Mouse (Mus musculus) ES-E14 (cell line): ENCODE data around the gene Gtf3c6. TPM values are rescaled to one million over a fixed set of nuclear protein-coding genes. Genes with fewer than 3 reads are reported as not detected.

Experiments
- DNase-seq: peaks from one replicate; pipeline ENCODE4 v3.0.0-alpha.2; 2013; ENCODE audit warnings: low read depth, low spot score
- H3K27ac ChIP-seq: 2 replicates; pipeline ENCODE4 v1.5.1; 2012; ENCODE audit warnings: low read depth, mild to moderate bottlenecking, low read length, moderate library complexity, mixed read lengths; ENCODE audit not compliant: poor library complexity, insufficient read depth, severe bottlenecking
- H3K36me3 ChIP-seq: 2 replicates; pipeline ENCODE4 v1.6.1; 2012; ENCODE audit warnings: mild to moderate bottlenecking, low read length, moderate library complexity, mixed read lengths; ENCODE audit not compliant: control insufficient read depth, poor library complexity, insufficient read depth, severe bottlenecking
- H3K4me1 ChIP-seq, 2 experiments: fragments of 150-350 bp in 1 of 2; sonication (generic) in 1 of 2; 2 replicates each; pipeline ENCODE4 v1.6.1; 2012; ENCODE audit warnings: low read length in 2 of 2, mild to moderate bottlenecking in 1 of 2, mixed read lengths in 1 of 2; ENCODE audit not compliant: control insufficient read depth in 2 of 2, insufficient read depth in 2 of 2, poor library complexity in 1 of 2
- H3K4me3 ChIP-seq, 2 experiments: fragments of 150-350 bp in 1 of 2; sonication (generic) in 1 of 2; 2 replicates each; pipeline ENCODE4 v1.5.1; 2012; ENCODE audit warnings: low read length in 2 of 2, low read depth in 1 of 2, mild to moderate bottlenecking in 1 of 2, mixed read lengths in 1 of 2; ENCODE audit not compliant: insufficient read depth in 1 of 2, poor library complexity in 1 of 2, severe bottlenecking in 1 of 2
- H3K9ac ChIP-seq: 2 replicates; pipeline ENCODE4 v1.6.1; 2012; ENCODE audit warnings: low read depth, mild to moderate bottlenecking, low read length, mixed read lengths; ENCODE audit not compliant: poor library complexity, insufficient read depth, severe bottlenecking
- H3K9me3 ChIP-seq: fragments of 150-350 bp; sonication (generic); 2 replicates; pipeline ENCODE4 v1.6.1; 2012; ENCODE audit warnings: low read depth, mild to moderate bottlenecking, low read length; ENCODE audit not compliant: control insufficient read depth, insufficient read depth
- CHD2 ChIP-seq: IDR thresholded peaks from 2 replicates; pipeline ENCODE4 v1.6.1; 2014; ENCODE audit warnings: mild to moderate bottlenecking, low read depth, low read length, inconsistent platforms
- HCFC1 ChIP-seq: IDR thresholded peaks from 2 replicates; pipeline ENCODE4 v1.6.1; 2012; ENCODE audit warnings: low read length, inconsistent platforms, borderline replicate concordance; ENCODE audit not compliant: insufficient read depth
- MAFK ChIP-seq: IDR thresholded peaks from 2 replicates; pipeline ENCODE4 v1.6.1; 2014; ENCODE audit warnings: mild to moderate bottlenecking, low read depth, low read length, inconsistent platforms; ENCODE audit not compliant: insufficient read depth
- ZC3H11A ChIP-seq: IDR thresholded peaks from 2 replicates; pipeline ENCODE4 v1.6.1; 2012; ENCODE audit warnings: low read depth, mild to moderate bottlenecking, inconsistent platforms, low read length, borderline replicate concordance
- ZNF384 ChIP-seq: IDR thresholded peaks from 2 replicates; pipeline ENCODE4 v1.6.1; 2012; ENCODE audit warnings: low read depth, low read length, inconsistent platforms
- in situ Hi-C, 2 experiments: fragments of 600-800 bp; cut with MboI; formaldehyde crosslinking; loops; one replicate each; pipeline ENCODE4 v1.15.1; 2025; ENCODE audit warnings: low sequenced_read_pairs in 2 of 2, inconsistent platforms in 1 of 2; ENCODE audit not compliant: unreplicated experiment in 2 of 2
- total RNA-seq: library from RNA; depleted of rRNA; stranded (reverse); fragments of 300-350 nt; gene quantifications from 2 replicates; pipeline ENCODE4 v1.2.3, GENCODE M21; 2012

Gene Gtf3c6
- total RNA-seq, 1 experiment: 55.5 TPM

DNA sequence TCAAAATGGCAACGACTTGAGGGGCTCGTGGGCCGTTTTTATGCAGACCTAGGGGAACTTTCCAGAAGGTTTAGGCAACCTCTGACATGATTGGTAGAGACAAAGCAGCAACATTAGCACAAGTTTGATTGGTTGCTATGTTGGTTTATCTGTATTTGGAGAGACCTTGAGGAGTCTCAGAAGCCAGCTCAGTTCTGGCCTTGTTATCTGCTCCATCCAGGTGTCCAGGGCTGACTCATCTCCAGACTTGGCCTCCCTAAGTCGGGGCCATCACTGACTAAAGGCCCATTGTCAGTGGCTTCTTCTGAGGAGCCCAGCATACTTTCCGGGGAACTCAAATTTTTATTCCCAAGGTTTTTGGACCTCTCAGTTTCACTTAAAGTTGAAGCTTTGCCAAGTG, 16.0 kb upstream of the Gtf3c6 start:
- Histone ChIP-seq H3K9me3 (no peaks in the 10 kb centered on the region), H3K36me3 (no peaks in the 10 kb centered on the region), H3K9ac (no peak overlapping the region), H3K4me3 (no peak overlapping the region), H3K4me1 (no peaks in the 10 kb centered on the region), H3K27ac (no peak overlapping the region)
- in situ Hi-C loops: no loop called here
- TF ChIP-seq ZNF384 (no peak), CHD2 (no peak), ZC3H11A (no peak), MAFK (no peak), HCFC1 (no peak)
- no peak for DNase-seq

DNA sequence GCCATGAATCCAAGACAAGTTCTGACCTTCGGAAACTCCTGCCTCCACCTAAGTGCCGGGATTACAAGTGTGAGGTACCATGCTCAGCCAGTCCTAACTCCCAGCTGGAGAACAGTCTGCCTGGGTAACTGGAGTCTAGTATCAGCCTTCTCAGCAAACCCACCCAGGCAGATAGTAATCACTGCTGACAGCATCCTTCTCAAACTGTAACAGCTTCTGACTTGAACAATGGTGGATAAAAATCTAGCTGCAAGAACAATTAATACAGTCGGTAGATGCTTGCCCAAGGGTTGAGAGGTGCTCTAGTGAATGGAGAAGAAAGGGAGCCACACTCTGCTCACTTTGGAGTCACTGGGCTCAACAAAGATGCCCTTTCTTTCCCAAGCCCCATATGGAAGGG, 13.3 kb upstream of the Gtf3c6 start:
- in situ Hi-C loops: no loop called here
- Histone ChIP-seq H3K9me3 (no peaks in the 10 kb centered on the region), H3K36me3 (no peaks in the 10 kb centered on the region), H3K4me3 (no peak overlapping the region), H3K27ac (no peak overlapping the region), H3K9ac (no peak overlapping the region), H3K4me1 (peaks cover 0 to 5% of the 10 kb centered on the region in 2 experiments; a peak in 2 of 4 replicates)
- TF ChIP-seq CHD2 (no peak), HCFC1 (no peak), ZC3H11A (no peak), MAFK (no peak), ZNF384 (no peak)
- DNase-seq: no peak

DNA sequence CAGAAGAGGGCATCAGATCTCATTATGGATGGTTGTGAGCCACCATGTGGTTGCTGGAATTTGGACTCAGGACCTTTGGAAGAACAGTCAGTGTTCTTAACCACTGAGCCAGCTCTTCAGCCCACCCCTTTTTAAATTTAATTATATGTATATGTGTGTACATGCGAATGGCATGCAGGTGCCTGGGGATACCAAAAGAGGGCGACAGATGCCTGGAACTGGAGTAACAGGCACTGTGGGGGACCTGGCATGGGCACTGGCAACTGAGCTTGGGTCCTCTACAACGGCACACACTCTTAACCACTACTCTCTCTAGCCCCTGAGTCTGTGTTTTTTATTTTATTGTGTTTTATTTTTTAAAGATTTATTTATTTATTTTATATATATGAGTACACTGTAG, 7.0 kb upstream of the Gtf3c6 start:
- Histone ChIP-seq H3K4me3 (no peak overlapping the region), H3K4me1 (peaks cover 0 to 11% of the 10 kb centered on the region in 2 experiments; a peak in 2 of 4 replicates), H3K9ac (no peak overlapping the region), H3K9me3 (no peaks in the 10 kb centered on the region), H3K27ac (no peak overlapping the region), H3K36me3 (no peaks in the 10 kb centered on the region)
- DNase-seq: no peak
- no peak for TF ChIP-seq ZC3H11A
- TF ChIP-seq ZNF384: no peak
- no peak for TF ChIP-seq HCFC1
- TF ChIP-seq MAFK: no peak
- TF ChIP-seq CHD2: no peak
- in situ Hi-C loops: loop anchor here (5.0 to 10.0 kb wide), 2 partner anchors 257 to 260 kb away; no protein-coding TSS in a partner anchor

DNA sequence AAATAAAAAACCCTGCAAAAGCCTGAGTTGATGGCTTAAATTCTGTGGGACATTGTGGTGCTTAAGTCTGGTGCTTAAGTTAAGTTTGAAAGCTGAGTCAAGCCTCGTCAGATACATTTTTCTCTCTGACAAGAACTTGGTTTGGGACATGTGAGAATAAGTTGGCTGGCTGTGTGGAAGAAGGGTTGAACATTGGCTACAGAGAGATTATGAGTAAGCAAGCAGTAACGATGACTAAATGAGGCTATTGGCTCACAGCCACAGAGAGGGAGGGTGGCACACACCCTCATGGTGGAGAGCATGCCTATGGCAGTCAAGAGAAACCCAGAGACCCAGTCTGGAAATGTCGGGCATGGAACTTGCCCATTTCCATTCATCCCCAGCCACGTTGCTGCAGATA, 5.8 kb upstream of the Gtf3c6 start:
- DNase-seq: no peak
- in situ Hi-C loops: loop anchor here in 1 of 2 experiments (10.0 kb wide), 1 partner anchor 261 kb away; no protein-coding TSS in a partner anchor

More for the DNA sequence above, 5.8 kb upstream of the Gtf3c6 start:
- Histone ChIP-seq H3K36me3 (no peaks in the 10 kb centered on the region), H3K4me3 (no peak overlapping the region), H3K9me3 (no peaks in the 10 kb centered on the region), H3K4me1 (peaks cover 0 to 12% of the 10 kb centered on the region in 2 experiments; a peak in 2 of 4 replicates), H3K9ac (no peak overlapping the region), H3K27ac (no peak overlapping the region)
- TF ChIP-seq ZC3H11A (no peak), MAFK (no peak), HCFC1 (no peak), CHD2 (no peak), ZNF384 (no peak)
